Mouse (Mus musculus): ENCODE data around the gene Tbc1d24.

- TF ChIP-seq CTCF (IDR thresholded peaks at IDR 0.05; ENCODE audit: low read depth, low read length) = no peak
- no peak for TF ChIP-seq POLR2A (IDR thresholded peaks at IDR 0.05; ENCODE audit: insufficient read depth, low read length)
These were observed 7.2 kb upstream of the Tbc1d24 start for GRCm38 (mm10) chr17:24212441-24213018.
